ENCODE assay signal across 30 mouse cellular contexts in the genomic region with DNA sequence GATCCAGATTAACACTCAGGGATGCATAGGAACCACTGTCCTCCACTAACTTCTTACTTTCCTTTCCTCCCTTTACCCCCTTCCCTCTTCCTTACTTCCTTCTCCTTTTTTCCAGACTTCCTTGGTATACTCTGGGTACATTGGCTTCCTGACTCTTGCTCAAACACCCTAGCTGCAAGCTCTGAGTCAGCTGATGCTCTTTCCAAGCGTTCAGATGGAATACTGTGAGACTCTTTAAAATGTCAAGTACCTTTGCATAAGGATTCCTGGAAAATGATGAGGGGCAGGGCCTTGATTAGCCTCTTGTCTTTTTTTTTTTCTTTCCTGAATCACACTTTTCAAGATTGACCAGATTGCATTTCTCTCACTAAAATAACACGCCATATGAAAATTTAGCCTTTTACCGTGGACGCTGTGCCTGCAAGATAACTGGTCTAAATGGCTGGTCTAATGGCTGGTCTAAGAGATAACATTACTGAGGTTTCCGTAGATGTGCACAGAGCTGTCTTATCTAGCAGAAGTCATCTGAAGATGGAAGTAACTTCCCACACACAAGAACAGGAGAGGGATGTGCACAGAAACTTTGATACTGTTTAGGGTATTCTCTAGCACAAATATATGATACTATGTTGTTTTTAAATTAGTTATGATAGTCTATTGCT.
DNase-seq lines count a peak whose midpoint lies in the region; ATAC-seq and TF ChIP-seq lines count a peak whose summit lies in the region.
"Had no signal": no experiment of that assay in that cellular context is flagged by ENCODE, and none has a peak within 500 bp of the region (broad histone marks: within the 10 kb centered on the region; RNA-seq: fewer than 3 reads in every experiment).

No protein-coding gene starts in this region.

- no peaks in the 10 kb centered on the region for H3K27me3 ChIP-seq in lung, postnatal 0 days (replicated peaks; ENCODE audit: insufficient read depth, low read length)
- H3K27me3 ChIP-seq: CH12.LX; embryonic facial prominence, embryonic 12.5 days; embryonic facial prominence, embryonic 15.5 days; heart, embryonic 13.5 days; hindbrain, embryonic 12.5 days; hindbrain, embryonic 15.5 days had no signal

- H3K36me3 ChIP-seq in lung, postnatal 0 days (ENCODE audit: insufficient read depth, low read length) = no peaks in the 10 kb centered on the region
- H3K36me3 ChIP-seq: embryonic facial prominence, embryonic 12.5 days; embryonic facial prominence, embryonic 15.5 days; G1E; heart, embryonic 10.5 days; heart, embryonic 13.5 days; hindbrain, embryonic 12.5 days; hindbrain, embryonic 15.5 days had no signal

- WGBS in lung, postnatal 0 days = 53% methylated on average over 5 of the region's 5 CpGs

- H3K4me2 ChIP-seq in lung, postnatal 0 days (replicated peaks; ENCODE audit: low read depth, low read length) = no peak overlapping the region
- H3K4me2 ChIP-seq: embryonic facial prominence, embryonic 12.5 days; embryonic facial prominence, embryonic 15.5 days; heart, embryonic 13.5 days; hindbrain, embryonic 12.5 days; hindbrain, embryonic 15.5 days had no signal

- no peaks in the 10 kb centered on the region for H3K9me3 ChIP-seq in lung, postnatal 0 days (ENCODE audit: low read length)
- H3K9me3 ChIP-seq: embryonic facial prominence, embryonic 12.5 days; embryonic facial prominence, embryonic 15.5 days; heart, embryonic 10.5 days; heart, embryonic 13.5 days; hindbrain, embryonic 12.5 days; hindbrain, embryonic 15.5 days had no signal

- TF ChIP-seq CTCF in lung, postnatal 0 days (IDR thresholded peaks at IDR 0.05) = no peak

- no peak overlapping the region for H3K27ac ChIP-seq in lung, postnatal 0 days (ENCODE audit: low read length)
- H3K27ac ChIP-seq: embryonic facial prominence, embryonic 12.5 days; embryonic facial prominence, embryonic 15.5 days; gastrocnemius, adult 2 months; heart, embryonic 10.5 days; heart, embryonic 13.5 days; hindbrain, embryonic 12.5 days; hindbrain, embryonic 15.5 days had no signal

- peak; percentile 43 for DNase-seq in lung, postnatal 0 days (ENCODE audit: low spot score)
- no peak for DNase-seq in lung, adult 18-20 months
- no peak for DNase-seq in kidney, adult 8-10 months
- no peak for DNase-seq in cerebellum, postnatal 36 days
- DNase-seq in urinary bladder, postnatal 10 days (ENCODE audit: low spot score) = no peak
- DNase-seq: adrenal gland, adult 8-10 months; adrenal gland, postnatal 36 days; B cell, adult 2 months; cerebellum, adult 11 months; cerebellum, adult 2 months; cerebellum, adult 9-11 months; cerebellum, postnatal 25 days; forebrain, postnatal 0 days; gastrocnemius, adult 2 months; gastrocnemius, postnatal 14 days; heart, adult 18-20 months; heart, postnatal 14 days; heart, postnatal 4 days had no signal

- H3K9ac ChIP-seq in lung, postnatal 0 days (replicated peaks; ENCODE audit: low read depth) = no peak overlapping the region
- H3K9ac ChIP-seq: embryonic facial prominence, embryonic 12.5 days; embryonic facial prominence, embryonic 15.5 days; forebrain, postnatal 0 days; heart, embryonic 13.5 days; hindbrain, embryonic 12.5 days; hindbrain, embryonic 15.5 days had no signal

- TF ChIP-seq EP300 in lung, postnatal 0 days (IDR thresholded peaks at IDR 0.05) = peak; percentile 89

- no peaks in the 10 kb centered on the region for H3K4me1 ChIP-seq in lung, postnatal 0 days (ENCODE audit: insufficient read depth, low read depth, low read length)
- H3K4me1 ChIP-seq: embryonic facial prominence, embryonic 12.5 days; embryonic facial prominence, embryonic 15.5 days; heart, embryonic 10.5 days; heart, embryonic 13.5 days; hindbrain, embryonic 15.5 days had no signal

- peak; percentile 53 for ATAC-seq in lung, postnatal 0 days
- ATAC-seq in common myeloid progenitor, adult 5-6 weeks (replicated peaks; ENCODE audit: low read depth, poor library complexity, severe bottlenecking) = peak; percentile 91
- peak; percentile 76 for ATAC-seq in megakaryocyte progenitor cell, adult 5-6 weeks (replicated peaks; ENCODE audit: poor library complexity)
- ATAC-seq: activated CD4-positive, CD25-positive, alpha-beta regulatory T cell, adult 4 months; forebrain, embryonic 14.5 days; forebrain, postnatal 0 days had no signal

- no peak overlapping the region for H3K4me3 ChIP-seq in lung, postnatal 0 days (ENCODE audit: low read depth, low read length)
- H3K4me3 ChIP-seq: embryonic facial prominence, embryonic 12.5 days; embryonic facial prominence, embryonic 15.5 days; gastrocnemius, adult 2 months; heart, embryonic 10.5 days; heart, embryonic 13.5 days; hindbrain, embryonic 12.5 days; hindbrain, embryonic 15.5 days had no signal
